Mouse (Mus musculus) MN1 (cell line): ENCODE data around the gene Ripk3.

Source experiments
- DNase-seq: peaks from one replicate; pipeline ENCODE4 v3.0.0-alpha.2; 2016; ENCODE audit warnings: low spot score

Ripk3 gene

GRCm38 (mm10) chr14:55788256-55789050 lies at the start of gene Ripk3:
Gene Ripk3, minus strand, starts transcription at chr14:55788865.
- DNase-seq: no peak

GRCm38 (mm10) chr14:55838312-55838711 lies 49.6 kb upstream of the Ripk3 start:
- no peak for DNase-seq

- DNase-seq: no peak
Measured at GRCm38 (mm10) chr14:55834808-55835533, 46.3 kb upstream of the Ripk3 start.

GRCm38 (mm10) chr14:55833126-55833525 lies 44.5 kb upstream of the Ripk3 start:
- DNase-seq: no peak

GRCm38 (mm10) chr14:55830331-55830730 lies 41.7 kb upstream of the Ripk3 start:
- no peak for DNase-seq

GRCm38 (mm10) chr14:55829854-55830253 lies 41.2 kb upstream of the Ripk3 start:
- no peak for DNase-seq

- DNase-seq: no peak
Measured at GRCm38 (mm10) chr14:55828716-55829263, 40.1 kb upstream of the Ripk3 start.

GRCm38 (mm10) chr14:55826551-55827340 lies 38.1 kb upstream of the Ripk3 start:
- DNase-seq: no peak

GRCm38 (mm10) chr14:55826142-55826541 lies 37.5 kb upstream of the Ripk3 start:
- DNase-seq: no peak

GRCm38 (mm10) chr14:55825216-55826051 lies 36.8 kb upstream of the Ripk3 start:
- no peak for DNase-seq

- peak; percentile 39 for DNase-seq
Measured at GRCm38 (mm10) chr14:55824481-55825215, 36.0 kb upstream of the Ripk3 start.

- peak; percentile 71 for DNase-seq
Measured at GRCm38 (mm10) chr14:55824001-55824480, 35.4 kb upstream of the Ripk3 start.

GRCm38 (mm10) chr14:55822991-55823762 lies 34.5 kb upstream of the Ripk3 start, which contains the start of gene Nfatc4:
Gene Nfatc4, plus strand, starts transcription at chr14:55823144.
- DNase-seq: peak; percentile 91

GRCm38 (mm10) chr14:55822435-55822990 lies 33.8 kb upstream of the Ripk3 start:
- DNase-seq: peak; percentile 90

GRCm38 (mm10) chr14:55820576-55820975 lies 31.9 kb upstream of the Ripk3 start:
- DNase-seq: no peak

- no peak for DNase-seq
Measured at GRCm38 (mm10) chr14:55819845-55820405, 31.3 kb upstream of the Ripk3 start.

- DNase-seq: peak; percentile 18
Measured at GRCm38 (mm10) chr14:55815310-55815751, 26.7 kb upstream of the Ripk3 start.

- no peak for DNase-seq
Measured at GRCm38 (mm10) chr14:55814885-55815284, 26.2 kb upstream of the Ripk3 start.
